8 mouse cellular contexts compared by ENCODE assay signal in the genomic region with DNA sequence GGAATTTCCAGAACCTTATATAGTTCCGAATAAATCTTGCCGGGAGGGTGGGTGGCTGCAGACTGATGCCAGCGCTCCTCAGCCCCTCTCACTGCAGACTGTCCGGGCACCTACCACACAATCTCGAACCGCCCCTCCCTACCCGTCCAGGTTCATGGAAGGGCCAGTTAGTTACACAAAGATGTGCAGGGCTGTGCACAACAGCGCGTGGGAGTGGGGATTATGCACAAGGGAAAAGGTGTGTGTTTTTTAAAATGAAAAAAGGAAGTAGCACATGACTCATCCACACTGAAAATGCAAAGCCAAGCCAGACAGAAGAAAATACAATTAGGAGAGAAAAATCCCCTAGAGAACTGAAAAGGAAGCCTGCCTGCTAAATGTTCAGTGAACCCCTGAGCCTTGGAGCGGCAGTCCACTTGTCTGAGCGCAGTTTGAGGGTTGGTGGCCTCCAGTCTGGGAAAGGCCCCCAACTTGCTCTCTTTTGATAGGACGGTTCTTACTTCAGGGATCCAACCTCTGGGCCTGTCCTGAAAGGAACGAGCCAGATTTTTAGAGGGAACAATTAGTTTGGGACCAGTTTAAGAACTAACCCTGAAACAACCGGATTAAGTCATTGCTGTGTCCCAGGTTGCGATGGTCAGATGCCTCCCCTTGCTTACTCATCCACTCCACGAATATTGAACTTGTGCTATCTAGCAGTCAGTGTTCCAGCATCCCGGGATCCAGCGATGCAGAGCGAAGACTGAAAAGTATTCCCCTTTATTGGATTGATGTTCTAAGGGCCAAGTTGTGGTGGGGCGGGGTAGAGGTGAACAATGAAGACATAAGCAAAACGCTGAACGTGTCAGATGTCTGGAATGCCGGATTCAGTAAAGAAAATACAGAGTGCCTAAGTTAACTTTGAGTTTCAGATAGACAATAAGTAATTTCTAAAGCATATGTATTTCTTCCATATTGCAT.
DNase-seq lines count a peak whose midpoint lies in the region; ATAC-seq and TF ChIP-seq lines count a peak whose summit lies in the region.

No protein-coding gene starts in this region.

- no peaks in the 10 kb centered on the region for H3K79me2 ChIP-seq in myocyte (ENCODE audit: control insufficient read depth, insufficient read depth)

- H3K4me3 ChIP-seq in megakaryocyte, embryonic 14.5 days (replicated peaks) = peak overlapping the region; percentile 81
- peak overlapping the region; percentile 61 for H3K4me3 ChIP-seq in embryonic facial prominence, embryonic 15.5 days (replicated peaks)
- H3K4me3 ChIP-seq in limb, embryonic 10.5 days = peak overlapping the region; percentile 68
- no peak overlapping the region for H3K4me3 ChIP-seq in myocyte

- no peak for TF ChIP-seq POLR2A in myocyte (IDR thresholded peaks at IDR 0.05; ENCODE audit: insufficient read length, low read depth)

- intact Hi-C loops in heart, postnatal 10 days (cut with DNase I) = loop anchor here (10.0 kb wide), 1 partner anchor 254 kb away; no protein-coding TSS in a partner anchor

- H3K27me3 ChIP-seq in megakaryocyte, embryonic 14.5 days (replicated peaks) = peaks cover 21% of the 10 kb centered on the region
- H3K27me3 ChIP-seq in embryonic facial prominence, embryonic 15.5 days = no peaks in the 10 kb centered on the region
- H3K27me3 ChIP-seq in limb, embryonic 10.5 days (ENCODE audit: low read depth, poor library complexity, severe bottlenecking) = no peaks in the 10 kb centered on the region
- no peaks in the 10 kb centered on the region for H3K27me3 ChIP-seq in myocyte (ENCODE audit: control insufficient read depth, insufficient read depth, insufficient read length)

- peak overlapping the region; percentile 53 for H3K9ac ChIP-seq in embryonic facial prominence, embryonic 15.5 days

- peak overlapping the region; percentile 85 for H3K27ac ChIP-seq in embryonic facial prominence, embryonic 15.5 days (replicated peaks)
- H3K27ac ChIP-seq in limb, embryonic 10.5 days = no peak overlapping the region

- ATAC-seq in megakaryocyte, adult 5-6 weeks (ENCODE audit: poor library complexity, severe bottlenecking) = no peak
- 0 out of 2 replicates have a peak, but pooled peaks have one; percentile 48 for ATAC-seq in embryonic facial prominence, embryonic 15.5 days (ENCODE audit: insufficient number of reproducible peaks, low FRiP score, low TSS enrichment, low read depth)
- ATAC-seq in megakaryocyte-erythroid progenitor cell, adult 5-6 weeks (replicated peaks; ENCODE audit: low FRiP score, low TSS enrichment, poor library complexity, severe bottlenecking) = no peak

- DNase-seq in heart, postnatal 10 days = peak; percentile 51 to 52
- peak; percentile 40 for DNase-seq in limb, embryonic 10.5 days (ENCODE audit: low spot score)
- DNase-seq in cerebellum, postnatal 36 days = no peak

- H3K4me2 ChIP-seq in embryonic facial prominence, embryonic 15.5 days (replicated peaks) = peak overlapping the region; percentile 85
- peak overlapping the region; percentile 71 for H3K4me2 ChIP-seq in myocyte (ENCODE audit: low read depth)

- peak overlapping the region; percentile 52 for H3ac ChIP-seq in myocyte (ENCODE audit: control insufficient read depth, insufficient read length)

- 27% methylated on average over 23 of the region's 23 CpGs for WGBS in embryonic facial prominence, embryonic 15.5 days
- 38% methylated on average over 23 of the region's 23 CpGs for WGBS in limb, embryonic 10.5 days

- no peaks in the 10 kb centered on the region; the same call in 1 of the 2 replicates for H3K9me3 ChIP-seq in megakaryocyte, embryonic 14.5 days
- H3K9me3 ChIP-seq in embryonic facial prominence, embryonic 15.5 days (replicated peaks) = no peaks in the 10 kb centered on the region
- H3K9me3 ChIP-seq in limb, embryonic 10.5 days (replicated peaks) = no peaks in the 10 kb centered on the region

- H3K4me1 ChIP-seq in megakaryocyte, embryonic 14.5 days = peaks cover 3% of the 10 kb centered on the region; the same call in 1 of the 2 replicates
- H3K4me1 ChIP-seq in embryonic facial prominence, embryonic 15.5 days = peaks cover 24% of the 10 kb centered on the region
- H3K4me1 ChIP-seq in limb, embryonic 10.5 days = peaks cover 19% of the 10 kb centered on the region

- no peaks in the 10 kb centered on the region for H3K36me3 ChIP-seq in megakaryocyte, embryonic 14.5 days (replicated peaks; ENCODE audit: low read length)
- no peaks in the 10 kb centered on the region for H3K36me3 ChIP-seq in embryonic facial prominence, embryonic 15.5 days
- no peaks in the 10 kb centered on the region for H3K36me3 ChIP-seq in limb, embryonic 10.5 days
- no peaks in the 10 kb centered on the region for H3K36me3 ChIP-seq in myocyte (ENCODE audit: control insufficient read depth, insufficient read depth)

TF ChIP-seq in myocyte, 11 proteins besides CTCF, POLR2A, EP300 and RAD21:
- no peak for TF ChIP-seq POLR2AphosphoS2 (IDR thresholded peaks at IDR 0.05; ENCODE audit: insufficient read length, low read depth)
- no peak for TF ChIP-seq REST (IDR thresholded peaks at IDR 0.05; ENCODE audit: insufficient read depth, insufficient read length)
- no peak for TF ChIP-seq SRF (IDR thresholded peaks at IDR 0.05; ENCODE audit: control insufficient read depth, insufficient read length, low read depth)
- no peak for TF ChIP-seq TCF12 (IDR thresholded peaks at IDR 0.05; ENCODE audit: insufficient read depth, poor library complexity, severe bottlenecking)
TF ChIP-seq in myocyte: peak in this region for 0.

Comparison
In these comparisons a context has a peak if more than half of its experiments do, and no peak if none do; other contexts are left out.
1. DNase-seq: peak in heart, postnatal 10 days (2 of 2) and limb, embryonic 10.5 days (single experiment); none in cerebellum, postnatal 36 days (0 of 2).